26 mouse cellular contexts compared by ENCODE assay signal in genomic region chr6:99464449-99464848, GRCm38 (mm10). TPM values are rescaled to one million over a fixed set of nuclear protein-coding genes. Genes with fewer than 3 reads are reported as not detected.
DNase-seq lines count a peak whose midpoint lies in the region; ATAC-seq and TF ChIP-seq lines count a peak whose summit lies in the region.
"Had no signal": no experiment of that assay in that cellular context is flagged by ENCODE, and none has a peak within 500 bp of the region (broad histone marks: within the 10 kb centered on the region; RNA-seq: fewer than 3 reads in every experiment).

No protein-coding gene starts in this region.

- intact Hi-C loops in left cerebral cortex, postnatal 4 days (cut with DNase I), result no loop called here

- ATAC-seq in forebrain, embryonic 13.5 days, result peak; percentile 75; the same call in 1 of the 2 replicates
- 0 out of 2 replicates have a peak, but pooled peaks have one; percentile 4 for ATAC-seq in embryonic facial prominence, embryonic 15.5 days (ENCODE audit: insufficient number of reproducible peaks, low FRiP score, low TSS enrichment, low read depth)
- no peak for ATAC-seq in neural tube, embryonic 15.5 days (ENCODE audit: low FRiP score)
- ATAC-seq: intestine, embryonic 16.5 days had no signal

- DNase-seq in forebrain, embryonic 10.5 days (ENCODE audit: extremely low spot score, low spot score), result no peak
- DNase-seq in left cerebral cortex, postnatal 4 days, result peak; percentile 19
- no peak for DNase-seq in left cerebral cortex, adult 8-10 months (ENCODE audit: low spot score in 2 of 2)
- peak; percentile 82 for DNase-seq in brain, embryonic 14.5 days (ENCODE audit: low read depth)
- DNase-seq: adrenal gland, postnatal 25 days; B cell, adult 2 months; embryo, embryonic 11 days; gastrocnemius, postnatal 25 days; heart, adult 11 months; kidney, adult 8-10 months; kidney, postnatal 4 days; liver; lung, adult 2 months; midbrain, embryonic 14.5 days; right cerebral cortex, adult 18-20 months; spleen, adult 18-20 months had no signal

- 55% methylated on average over 4 of the region's 4 CpGs for WGBS in forebrain, embryonic 13.5 days
- WGBS in forebrain, embryonic 10.5 days, result over 99% methylated on average over 4 of the region's 4 CpGs
- WGBS in embryonic facial prominence, embryonic 15.5 days, result 86% methylated on average over 4 of the region's 4 CpGs
- 80% methylated on average over 4 of the region's 4 CpGs for WGBS in neural tube, embryonic 15.5 days

- no peak for TF ChIP-seq CTCF in brain, embryonic 14.5 days (IDR thresholded peaks at IDR 0.05; ENCODE audit: borderline replicate concordance, extremely low read depth, insufficient read depth, insufficient read length)

- H3K27ac ChIP-seq in forebrain, embryonic 13.5 days, result peak overlapping the region; percentile 57
- H3K27ac ChIP-seq in forebrain, embryonic 10.5 days, result no peak overlapping the region
- H3K27ac ChIP-seq in embryonic facial prominence, embryonic 15.5 days (replicated peaks), result no peak overlapping the region
- H3K27ac ChIP-seq in neural tube, embryonic 15.5 days (replicated peaks), result no peak overlapping the region
- H3K27ac ChIP-seq: embryonic facial prominence, embryonic 13.5 days; heart, embryonic 10.5 days; heart, embryonic 15.5 days; kidney, postnatal 0 days; liver, embryonic 14.5 days; macrophage had no signal

- H3K36me3 ChIP-seq in forebrain, embryonic 13.5 days (ENCODE audit: poor library complexity, severe bottlenecking), result peaks cover 6% of the 10 kb centered on the region; the same call in 1 of the 2 replicates
- H3K36me3 ChIP-seq in forebrain, embryonic 10.5 days (replicated peaks), result peaks cover 16% of the 10 kb centered on the region
- H3K36me3 ChIP-seq in embryonic facial prominence, embryonic 15.5 days, result no peaks in the 10 kb centered on the region
- H3K36me3 ChIP-seq in neural tube, embryonic 15.5 days, result no peaks in the 10 kb centered on the region
- H3K36me3 ChIP-seq: embryonic facial prominence, embryonic 13.5 days; heart, embryonic 10.5 days; heart, embryonic 15.5 days had no signal

- H3K4me2 ChIP-seq in forebrain, embryonic 13.5 days, result no peak overlapping the region
- no peak overlapping the region for H3K4me2 ChIP-seq in embryonic facial prominence, embryonic 15.5 days (replicated peaks)
- H3K4me2 ChIP-seq in neural tube, embryonic 15.5 days, result no peak overlapping the region
- H3K4me2 ChIP-seq: embryonic facial prominence, embryonic 13.5 days; heart, embryonic 15.5 days had no signal

- peaks cover 25% of the 10 kb centered on the region for H3K4me1 ChIP-seq in forebrain, embryonic 13.5 days
- H3K4me1 ChIP-seq in forebrain, embryonic 10.5 days, result peaks cover 46% of the 10 kb centered on the region
- H3K4me1 ChIP-seq in embryonic facial prominence, embryonic 15.5 days, result no peaks in the 10 kb centered on the region
- H3K4me1 ChIP-seq in neural tube, embryonic 15.5 days, result 0 out of 2 replicates have a peak, but pooled peaks cover 3% of the 10 kb centered on the region

- no peak overlapping the region for H3K4me3 ChIP-seq in forebrain, embryonic 13.5 days
- H3K4me3 ChIP-seq in forebrain, embryonic 10.5 days, result no peak overlapping the region
- H3K4me3 ChIP-seq in embryonic facial prominence, embryonic 15.5 days (replicated peaks), result no peak overlapping the region
- no peak overlapping the region for H3K4me3 ChIP-seq in neural tube, embryonic 15.5 days (replicated peaks)
- H3K4me3 ChIP-seq: embryonic facial prominence, embryonic 13.5 days; heart, embryonic 10.5 days; heart, embryonic 15.5 days had no signal

- TF ChIP-seq POLR2A in brain, embryonic 14.5 days (IDR thresholded peaks at IDR 0.05; ENCODE audit: borderline replicate concordance, extremely low read depth, insufficient read depth, insufficient read length, poor library complexity, severe bottlenecking), result no peak

- H3K9me3 ChIP-seq in forebrain, embryonic 13.5 days (replicated peaks), result no peaks in the 10 kb centered on the region
- H3K9me3 ChIP-seq in forebrain, embryonic 10.5 days, result no peaks in the 10 kb centered on the region
- no peaks in the 10 kb centered on the region for H3K9me3 ChIP-seq in embryonic facial prominence, embryonic 15.5 days (replicated peaks)
- no peaks in the 10 kb centered on the region for H3K9me3 ChIP-seq in neural tube, embryonic 15.5 days (replicated peaks)
- H3K9me3 ChIP-seq: embryonic facial prominence, embryonic 13.5 days; heart, embryonic 10.5 days; heart, embryonic 15.5 days had no signal

- H3K9ac ChIP-seq in forebrain, embryonic 13.5 days, result no peak overlapping the region
- H3K9ac ChIP-seq in embryonic facial prominence, embryonic 15.5 days, result no peak overlapping the region
- no peak overlapping the region for H3K9ac ChIP-seq in neural tube, embryonic 15.5 days (replicated peaks)
- H3K9ac ChIP-seq: embryonic facial prominence, embryonic 13.5 days; heart, embryonic 15.5 days; liver, embryonic 14.5 days had no signal

- no peaks in the 10 kb centered on the region for H3K27me3 ChIP-seq in forebrain, embryonic 13.5 days
- H3K27me3 ChIP-seq in forebrain, embryonic 10.5 days (ENCODE audit: poor library complexity, severe bottlenecking), result no peaks in the 10 kb centered on the region
- H3K27me3 ChIP-seq in embryonic facial prominence, embryonic 15.5 days, result no peaks in the 10 kb centered on the region
- peaks cover 7% of the 10 kb centered on the region; the same call in 1 of the 2 replicates for H3K27me3 ChIP-seq in neural tube, embryonic 15.5 days (replicated peaks)
- H3K27me3 ChIP-seq: embryonic facial prominence, embryonic 13.5 days; heart, embryonic 15.5 days had no signal

RNA-seq across cellular contexts. Expression of gene Foxp1, which starts 58.1 kb away (rescaled TPM):
- polyA plus RNA-seq in forebrain, embryonic 13.5 days (2015; fragmentation: Nextera tagmentation; extraction: Ambion mirVana), result 51.3 and 55.5 TPM in 2 replicates
- 57.8 and 64.8 TPM in 2 replicates for polyA plus RNA-seq in forebrain, embryonic 10.5 days (2016; fragmentation: Nextera tagmentation; extraction: Ambion mirVana)
- 100 to 1,000 TPM; 210 to 247 TPM for total RNA-seq in left cerebral cortex, postnatal 4 days (2021)
- total RNA-seq in left cerebral cortex, adult 8-10 months (2022), result 100 to 1,000 TPM; 143 to 189 (median 162) TPM
- 55.0 and 68.1 TPM in 2 replicates for polyA plus RNA-seq in brain, embryonic 14.5 days (2012; rRNA removed)
- 67.3 and 77.5 TPM in 2 replicates for polyA plus RNA-seq in embryonic facial prominence, embryonic 15.5 days (2015; fragmentation: Nextera tagmentation; extraction: Ambion mirVana)
- polyA plus RNA-seq in neural tube, embryonic 15.5 days (2015; fragmentation: Nextera tagmentation; extraction: Ambion mirVana), result 51.0 and 63.9 TPM in 2 replicates

Comparison
In these comparisons a context has a peak if more than half of its experiments do, and no peak if none do; other contexts are left out.
1. DNase-seq: peak in left cerebral cortex, postnatal 4 days (single experiment) and brain, embryonic 14.5 days (single experiment); none in forebrain, embryonic 10.5 days (single experiment) and left cerebral cortex, adult 8-10 months (0 of 2).